Mouse (Mus musculus) hindbrain, embryonic 12.5 days (tissue): Measurements from ENCODE around the gene Ank3. TPM values are rescaled to one million over a fixed set of nuclear protein-coding genes. Genes with fewer than 3 reads are reported as not detected.

ENCODE experiments used
- ATAC-seq: fragments of 200-750 bp; cut with Nextera tagmentation; 2 replicates; pipeline ENCODE4 v1.8.0; 2017; ENCODE audit warnings: moderate TSS enrichment; ENCODE audit not compliant: low FRiP score
- H3K27ac ChIP-seq: fragments of 300-500 bp; sonication (generic); 2 replicates; pipeline ENCODE4 v1.5.1; 2016; ENCODE audit warnings: mild to moderate bottlenecking
- H3K27me3 ChIP-seq: fragments of 300-500 bp; sonication (generic); 2 replicates; pipeline ENCODE4 v1.6.1; 2016; ENCODE audit warnings: mild to moderate bottlenecking
- H3K36me3 ChIP-seq: fragments of 300-500 bp; sonication (generic); 2 replicates; pipeline ENCODE4 v1.6.1; 2016; ENCODE audit warnings: mild to moderate bottlenecking
- H3K4me1 ChIP-seq: fragments of 300-500 bp; sonication (generic); 2 replicates; pipeline ENCODE4 v1.6.1; 2016
- H3K4me2 ChIP-seq: fragments of 300-500 bp; sonication (generic); replicated peaks from 2 replicates; pipeline ENCODE4 v1.6.1; 2016; ENCODE audit warnings: mild to moderate bottlenecking
- H3K4me3 ChIP-seq: fragments of 300-500 bp; sonication (generic); 2 replicates; pipeline ENCODE4 v1.5.1; 2016; ENCODE audit warnings: mild to moderate bottlenecking
- H3K9ac ChIP-seq: fragments of 300-500 bp; sonication (generic); 2 replicates; pipeline ENCODE4 v1.6.1; 2016; ENCODE audit warnings: mild to moderate bottlenecking, moderate library complexity
- H3K9me3 ChIP-seq: fragments of 300-500 bp; sonication (generic); replicated peaks from 2 replicates; pipeline ENCODE4 v1.6.1; 2016; ENCODE audit warnings: mild to moderate bottlenecking
- WGBS: fragments of 180-500 bp; shearing (Covaris S2); methylation state at CpG from one replicate; pipeline ENCODE4 v1.1.7; 2016; 5-methylcytosine and 5-hydroxymethylcytosine counted together
- polyA plus RNA-seq: library from polyadenylated mRNA; unstranded; fragments of >200 nt; fragmentation: Nextera tagmentation; extraction: Ambion mirVana; gene quantifications from 2 replicates; pipeline ENCODE4 v1.2.1, GENCODE M21; 2016

The Ank3 gene
- polyA plus RNA-seq, 1 experiment from 2014 or later, result 91.0 TPM

DNA sequence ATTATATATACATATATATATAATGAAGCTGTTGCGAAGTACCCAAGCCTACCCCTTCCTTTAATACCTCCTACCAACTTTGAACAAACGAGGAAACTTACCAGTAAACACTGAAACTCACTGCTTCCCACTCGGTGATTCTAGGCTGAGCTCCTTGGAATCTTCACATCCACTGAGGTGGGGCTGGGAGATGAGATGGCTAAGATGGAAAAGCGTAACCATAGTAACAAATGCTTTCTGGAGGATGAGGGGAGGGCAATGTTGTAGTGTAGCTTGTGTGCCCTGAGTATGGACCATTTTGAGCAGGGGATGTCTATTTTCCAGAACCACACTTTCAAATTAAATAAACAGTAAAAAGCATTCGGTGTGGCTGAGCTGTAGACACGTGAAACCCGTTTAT lies 364.4 kb downstream of the Ank3 start:
- Histone ChIP-seq H3K27me3 (no peaks in the 10 kb centered on the region), H3K9ac (no peak overlapping the region), H3K4me1 (peaks cover 28% of the 10 kb centered on the region), H3K9me3 (no peaks in the 10 kb centered on the region), H3K36me3 (no peaks in the 10 kb centered on the region), H3K4me3 (no peak overlapping the region), H3K27ac (no peak overlapping the region), H3K4me2 (no peak overlapping the region)
- WGBS, result 80% methylated on average over 7 of the region's 7 CpGs
- no peak for ATAC-seq

DNA sequence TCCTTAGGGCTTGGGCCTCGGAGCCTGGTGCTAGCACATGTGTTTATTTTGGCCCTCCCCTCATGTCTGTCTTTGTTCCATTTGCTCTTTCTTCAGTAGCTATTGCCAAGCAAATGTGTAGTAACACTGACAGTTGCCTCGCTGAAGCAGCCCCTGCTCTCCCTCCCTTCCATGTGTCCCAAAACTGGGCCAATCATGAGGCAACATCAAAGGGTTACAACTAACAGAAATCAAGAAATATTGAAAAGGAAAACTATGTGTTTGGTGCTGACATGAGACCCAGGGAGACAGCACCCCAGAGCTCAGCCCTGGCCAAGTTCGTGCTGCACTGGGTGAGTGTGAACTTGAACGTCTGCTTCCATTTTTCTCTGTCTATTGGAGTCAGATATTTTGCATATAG lies 365.8 kb downstream of the Ank3 start:
- Histone ChIP-seq H3K4me1 (peaks cover 27% of the 10 kb centered on the region), H3K4me3 (no peak overlapping the region), H3K27ac (peak overlapping the region; percentile 79), H3K36me3 (no peaks in the 10 kb centered on the region), H3K9me3 (no peaks in the 10 kb centered on the region), H3K9ac (no peak overlapping the region), H3K27me3 (no peaks in the 10 kb centered on the region), H3K4me2 (no peak overlapping the region)
- no peak for ATAC-seq
- WGBS, result 50% methylated on average over 4 of the region's 4 CpGs

DNA sequence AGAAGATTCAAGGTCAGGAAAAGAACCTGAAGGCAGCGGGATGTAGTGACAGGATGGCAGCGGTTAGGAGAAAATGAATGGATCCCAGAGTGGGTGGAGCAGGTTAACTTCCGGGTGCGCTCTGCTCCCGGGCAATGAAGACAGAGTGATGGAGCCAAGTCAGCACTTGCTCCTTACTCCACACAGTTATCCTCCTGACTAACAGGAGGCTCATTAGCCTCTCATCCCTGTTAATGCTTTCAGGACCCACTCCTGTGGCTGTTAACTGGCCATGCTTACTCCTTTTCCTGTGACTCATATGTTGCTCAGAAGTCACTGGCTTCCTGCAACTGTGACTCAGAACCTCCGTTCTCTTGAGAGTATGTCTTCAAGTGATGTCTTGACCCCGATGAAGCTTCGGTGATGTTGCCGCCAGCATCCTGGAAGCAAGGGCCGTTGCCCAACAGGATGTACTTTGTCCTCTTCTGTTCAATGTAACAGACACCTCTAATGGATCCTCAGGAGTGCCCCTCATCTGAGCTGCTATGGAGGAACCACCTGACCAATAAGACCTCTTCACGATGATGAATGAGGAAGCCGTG lies 378.6 kb downstream of the Ank3 start:
- Histone ChIP-seq H3K27me3 (no peaks in the 10 kb centered on the region), H3K27ac (no peak overlapping the region), H3K4me1 (peaks cover 5% of the 10 kb centered on the region; the same call in 1 of the 2 replicates), H3K4me3 (no peak overlapping the region), H3K9me3 (no peaks in the 10 kb centered on the region), H3K9ac (no peak overlapping the region), H3K36me3 (no peaks in the 10 kb centered on the region), H3K4me2 (no peak overlapping the region)
- 89% methylated on average over 12 of the region's 12 CpGs for WGBS
- no peak for ATAC-seq

DNA sequence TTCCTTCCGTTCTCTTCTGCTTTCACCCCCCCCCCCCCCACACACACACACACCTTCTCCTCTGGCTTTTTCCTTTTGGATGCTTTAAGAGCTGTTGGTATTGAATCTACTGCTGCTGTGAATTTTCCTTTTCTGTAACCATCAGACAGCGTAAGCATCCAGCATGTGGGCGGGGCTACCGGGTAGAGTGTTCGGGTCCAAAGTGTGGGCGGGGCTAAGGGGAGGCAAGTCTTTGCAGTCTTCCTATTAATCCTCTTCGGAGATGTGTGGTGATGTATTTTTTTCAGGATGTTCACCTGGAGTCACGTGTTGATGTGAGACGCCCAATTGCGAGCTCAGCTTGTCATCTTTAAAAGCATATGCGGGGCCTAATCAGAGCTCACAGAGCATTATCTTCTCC lies 379.2 kb downstream of the Ank3 start:
- no peak overlapping the region for H3K9ac ChIP-seq
- WGBS, result 82% methylated on average over 11 of the region's 11 CpGs
- no peak overlapping the region for H3K27ac ChIP-seq
- no peaks in the 10 kb centered on the region for H3K36me3 ChIP-seq
- no peak for ATAC-seq
- no peak overlapping the region for H3K4me3 ChIP-seq
- no peaks in the 10 kb centered on the region for H3K9me3 ChIP-seq
- no peak overlapping the region for H3K4me2 ChIP-seq
- peaks cover 5% of the 10 kb centered on the region; the same call in 1 of the 2 replicates for H3K4me1 ChIP-seq
- no peaks in the 10 kb centered on the region for H3K27me3 ChIP-seq

DNA sequence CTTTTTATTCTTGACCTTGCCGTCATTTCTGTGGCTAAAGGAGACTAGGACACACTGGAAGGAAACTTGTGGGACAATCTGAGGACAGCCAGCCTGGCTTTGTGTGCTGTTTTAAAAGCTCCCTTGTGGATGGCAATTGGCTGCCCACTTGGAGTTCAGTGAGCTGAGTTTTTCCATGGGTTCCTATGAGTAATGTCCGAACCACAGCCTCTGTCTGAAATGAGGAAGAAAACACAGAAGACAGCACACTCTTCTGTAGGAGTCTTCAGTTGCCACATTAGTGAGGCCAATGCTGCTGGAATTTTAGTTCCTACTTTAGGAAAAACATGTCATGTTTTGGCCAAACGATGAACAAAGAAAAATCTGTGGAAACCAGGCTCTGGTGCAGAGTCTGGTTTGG lies 380.7 kb downstream of the Ank3 start:
- Histone ChIP-seq H3K9me3 (no peaks in the 10 kb centered on the region), H3K4me1 (peaks cover 5% of the 10 kb centered on the region; the same call in 1 of the 2 replicates), H3K27me3 (no peaks in the 10 kb centered on the region), H3K36me3 (no peaks in the 10 kb centered on the region), H3K9ac (no peak overlapping the region), H3K4me2 (no peak overlapping the region), H3K4me3 (no peak overlapping the region), H3K27ac (no peak overlapping the region)
- no peak for ATAC-seq
- 85% methylated on average over 3 of the region's 3 CpGs for WGBS

DNA sequence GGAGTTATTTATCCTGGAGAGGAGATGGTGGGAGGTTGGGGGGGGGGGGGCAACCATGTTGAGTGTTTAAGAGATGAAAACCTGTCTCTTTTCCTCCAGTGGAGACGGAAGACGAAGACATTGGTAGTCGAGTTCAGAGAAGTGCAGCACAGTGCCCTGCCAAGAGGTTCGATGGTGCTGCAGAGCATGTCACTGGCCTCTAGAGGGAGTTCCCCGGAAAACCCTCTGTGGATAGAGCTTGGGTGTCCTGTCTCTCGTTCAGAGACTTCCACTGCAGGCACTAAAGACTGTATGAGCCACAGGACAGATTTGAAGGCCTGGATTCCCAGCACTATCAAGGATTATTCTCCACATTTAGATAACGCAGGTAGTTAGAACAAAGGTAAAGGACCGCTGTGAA lies 382.9 kb downstream of the Ank3 start:
- Histone ChIP-seq H3K27me3 (no peaks in the 10 kb centered on the region), H3K36me3 (no peaks in the 10 kb centered on the region), H3K27ac (no peak overlapping the region), H3K9ac (no peak overlapping the region), H3K9me3 (no peaks in the 10 kb centered on the region), H3K4me3 (no peak overlapping the region), H3K4me1 (peaks cover 19% of the 10 kb centered on the region), H3K4me2 (0 out of 2 replicates have a peak overlapping the region, but pooled peaks have one; percentile 8)
- 20% methylated on average over 8 of the region's 8 CpGs for WGBS
- ATAC-seq, result peak; percentile 30; the same call in 1 of the 2 replicates

DNA sequence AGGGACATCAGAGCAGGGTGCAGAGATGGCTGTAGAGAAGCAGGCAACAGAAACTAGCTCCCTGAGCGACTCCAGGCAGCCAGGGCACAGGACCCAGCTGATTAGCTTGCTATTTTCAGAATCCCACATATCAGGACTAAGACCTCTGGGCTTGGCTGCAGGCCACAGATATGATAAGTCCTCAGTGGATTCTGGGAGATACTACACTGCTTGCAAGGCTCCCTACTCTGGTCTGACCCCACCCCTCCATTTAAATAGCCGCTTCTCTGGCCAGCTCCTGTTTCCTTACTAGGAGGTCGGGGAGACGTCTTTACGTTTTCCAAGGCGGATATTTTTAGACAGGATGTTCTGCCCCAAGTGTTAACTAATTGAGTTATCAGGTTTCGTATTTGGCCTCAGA lies 386.7 kb downstream of the Ank3 start:
- Histone ChIP-seq H3K27ac (no peak overlapping the region), H3K27me3 (no peaks in the 10 kb centered on the region), H3K4me1 (peaks cover 31% of the 10 kb centered on the region), H3K9me3 (no peaks in the 10 kb centered on the region), H3K4me2 (no peak overlapping the region), H3K36me3 (no peaks in the 10 kb centered on the region), H3K9ac (no peak overlapping the region), H3K4me3 (no peak overlapping the region)
- 52% methylated on average over 7 of the region's 7 CpGs for WGBS
- no peak for ATAC-seq

DNA sequence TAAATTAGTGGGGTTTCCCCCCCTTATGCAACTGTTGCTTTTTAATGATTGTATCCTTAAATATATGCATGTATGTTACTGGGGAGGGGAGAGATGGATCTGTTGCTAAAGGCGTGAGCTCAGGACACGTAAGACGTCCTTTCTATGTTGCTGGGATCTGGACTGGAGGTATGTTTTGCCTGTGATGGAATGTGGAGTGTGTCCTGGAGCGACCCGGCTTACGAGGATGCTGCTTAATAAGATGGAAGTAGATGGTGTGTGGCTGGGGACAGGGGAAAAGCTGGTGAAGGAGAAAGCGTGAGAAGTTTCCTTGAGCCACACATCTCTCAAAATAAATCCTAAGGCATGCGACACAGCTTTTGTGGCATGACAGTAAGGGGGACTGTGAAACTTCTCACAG lies 387.1 kb downstream of the Ank3 start:
- Histone ChIP-seq H3K27ac (no peak overlapping the region), H3K4me3 (no peak overlapping the region), H3K9me3 (no peaks in the 10 kb centered on the region), H3K36me3 (no peaks in the 10 kb centered on the region), H3K27me3 (no peaks in the 10 kb centered on the region), H3K4me2 (no peak overlapping the region), H3K4me1 (peaks cover 31% of the 10 kb centered on the region), H3K9ac (no peak overlapping the region)
- 86% methylated on average over 8 of the region's 8 CpGs for WGBS
- no peak for ATAC-seq

DNA sequence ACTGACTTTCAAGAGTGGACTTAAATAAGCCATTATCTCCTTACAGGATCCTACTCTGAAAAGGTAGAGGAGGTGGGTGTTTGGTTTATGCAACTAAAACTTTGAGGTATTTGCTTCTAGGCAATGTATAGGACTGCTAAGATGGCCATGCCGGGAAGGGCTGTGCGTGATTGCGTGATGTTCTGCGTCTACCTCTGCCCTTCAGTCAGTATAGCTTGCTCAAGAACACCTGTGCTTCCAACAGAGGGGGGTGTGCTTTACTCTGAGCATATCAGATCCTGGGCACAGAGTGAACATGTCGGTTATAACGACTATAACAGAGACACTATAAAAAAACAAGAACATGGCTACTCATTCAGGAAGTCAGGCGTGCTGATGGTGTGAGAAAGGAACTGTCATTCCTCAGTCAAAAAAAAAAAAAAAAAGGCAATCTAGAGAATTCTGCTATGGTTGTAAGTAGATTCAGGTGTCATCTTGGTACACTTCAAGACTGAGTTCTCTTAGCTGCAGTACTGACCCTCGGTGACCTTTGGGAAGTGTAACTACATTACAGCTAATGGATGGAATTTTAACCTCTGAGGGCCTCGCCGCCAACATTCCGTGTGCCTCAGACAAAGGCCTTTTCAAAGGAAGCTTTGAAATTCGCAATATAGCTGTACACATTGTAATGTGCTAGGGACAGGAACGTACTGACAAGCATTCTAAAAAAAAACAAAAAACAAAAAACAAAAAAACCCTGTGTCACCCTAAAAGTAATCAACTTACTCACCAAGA lies 387.8 kb downstream of the Ank3 start:
- Histone ChIP-seq H3K4me2 (no peak overlapping the region), H3K9ac (no peak overlapping the region), H3K9me3 (no peaks in the 10 kb centered on the region), H3K4me1 (peaks cover 30% of the 10 kb centered on the region), H3K27ac (no peak overlapping the region), H3K4me3 (no peak overlapping the region), H3K36me3 (no peaks in the 10 kb centered on the region), H3K27me3 (no peaks in the 10 kb centered on the region)
- 53% methylated on average over 13 of the region's 13 CpGs for WGBS
- ATAC-seq, result no peak

DNA sequence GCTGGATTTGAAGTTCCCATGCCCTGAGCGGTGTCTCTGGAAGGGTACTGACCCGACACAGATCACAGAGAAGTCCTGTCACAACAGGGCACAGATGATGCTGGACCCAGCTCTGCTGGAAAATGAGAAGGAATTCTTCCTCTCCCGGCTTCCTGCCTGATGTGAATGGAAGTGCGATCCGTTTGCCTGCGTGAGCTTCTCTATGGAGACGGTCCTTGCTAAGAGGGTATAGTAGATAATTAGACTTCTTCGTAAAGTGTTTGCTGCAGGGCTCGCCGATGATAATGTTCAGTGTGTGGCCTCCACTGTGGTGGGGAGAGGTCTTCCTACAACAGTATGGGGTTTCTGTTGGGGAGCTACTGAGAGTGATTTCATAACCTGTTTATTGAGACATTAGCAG lies 388.8 kb downstream of the Ank3 start:
- Histone ChIP-seq H3K9me3 (no peaks in the 10 kb centered on the region), H3K4me3 (no peak overlapping the region), H3K36me3 (no peaks in the 10 kb centered on the region), H3K9ac (no peak overlapping the region), H3K27ac (no peak overlapping the region), H3K4me2 (no peak overlapping the region; the same call in 1 of the 2 replicates), H3K4me1 (peaks cover 26% of the 10 kb centered on the region), H3K27me3 (no peaks in the 10 kb centered on the region)
- ATAC-seq, result no peak
- 53% methylated on average over 10 of the region's 10 CpGs for WGBS

DNA sequence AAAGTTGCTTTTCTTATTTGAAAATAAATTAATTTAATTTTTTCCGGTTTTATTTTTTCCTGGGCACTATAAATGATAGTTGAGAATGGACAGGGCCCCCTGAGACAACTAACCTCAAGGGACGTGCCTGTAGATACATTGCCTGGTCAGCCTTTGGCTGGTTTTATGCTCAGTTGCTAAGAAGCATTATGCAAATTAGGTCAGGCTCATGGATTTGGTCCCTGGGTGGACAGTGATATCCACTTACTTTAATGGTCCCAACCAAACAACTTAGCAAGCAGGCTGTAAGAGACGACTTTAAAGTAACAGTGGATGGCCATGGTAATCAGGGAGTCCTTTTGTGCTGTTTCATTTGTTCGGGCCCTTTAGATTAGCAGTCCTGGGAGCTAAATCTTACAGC lies 392.0 kb downstream of the Ank3 start:
- Histone ChIP-seq H3K36me3 (no peaks in the 10 kb centered on the region), H3K27ac (no peak overlapping the region), H3K27me3 (no peaks in the 10 kb centered on the region), H3K4me2 (no peak overlapping the region), H3K9me3 (0 out of 2 replicates have a peak, but pooled peaks cover 5% of the 10 kb centered on the region), H3K9ac (no peak overlapping the region), H3K4me1 (peaks cover 20% of the 10 kb centered on the region), H3K4me3 (no peak overlapping the region)
- whole genome bisulfite sequencing, result 70% methylated on average over 4 of the region's 4 CpGs
- ATAC-seq, result no peak

DNA sequence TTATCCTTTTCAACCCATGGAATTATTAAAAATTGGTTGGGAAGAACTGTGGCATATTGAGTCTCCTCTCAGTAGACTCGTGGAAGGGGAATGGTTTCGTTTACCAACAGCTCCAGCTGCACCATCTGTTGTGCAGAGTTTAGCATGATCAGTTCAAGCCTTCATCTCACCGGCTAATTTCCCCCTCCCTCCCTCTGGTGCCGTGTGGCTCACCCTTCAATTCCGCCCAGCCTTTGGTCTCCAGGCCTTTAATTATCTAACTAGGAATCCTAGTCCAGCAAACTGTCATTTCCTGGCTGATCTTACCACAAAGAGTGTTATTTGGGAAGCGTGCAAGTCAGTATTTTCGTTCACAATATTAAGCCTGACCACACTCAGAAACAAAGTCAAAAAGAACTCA lies 393.4 kb downstream of the Ank3 start:
- no peak overlapping the region for H3K9ac ChIP-seq
- WGBS, result 62% methylated on average over 7 of the region's 7 CpGs
- H3K27me3 ChIP-seq, result no peaks in the 10 kb centered on the region
- H3K9me3 ChIP-seq, result 0 out of 2 replicates have a peak, but pooled peaks cover 5% of the 10 kb centered on the region
- no peak overlapping the region for H3K4me3 ChIP-seq
- H3K4me1 ChIP-seq, result peaks cover 11% of the 10 kb centered on the region
- no peak overlapping the region for H3K4me2 ChIP-seq
- no peaks in the 10 kb centered on the region for H3K36me3 ChIP-seq
- ATAC-seq, result no peak
- no peak overlapping the region for H3K27ac ChIP-seq

DNA sequence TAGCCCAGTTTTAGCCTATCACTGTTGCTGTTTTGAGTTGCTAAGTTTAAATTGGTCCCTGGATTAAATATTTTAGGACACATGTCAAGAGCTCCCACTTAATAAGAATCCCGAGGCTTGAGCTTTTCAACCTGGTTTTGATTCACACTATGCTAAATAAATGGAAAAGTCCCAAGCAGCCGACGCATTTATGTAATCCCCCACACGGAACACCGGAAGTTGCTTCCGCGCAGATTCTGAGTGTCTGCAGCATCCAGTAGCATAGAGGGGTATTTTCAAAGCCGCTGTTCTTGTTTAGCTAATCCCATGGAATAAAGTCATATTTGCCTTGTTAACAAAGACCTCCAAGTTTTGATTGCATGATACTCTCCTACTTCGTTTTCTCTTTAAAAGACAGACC lies 393.8 kb downstream of the Ank3 start:
- no peaks in the 10 kb centered on the region for H3K36me3 ChIP-seq
- H3K4me2 ChIP-seq, result no peak overlapping the region
- H3K27ac ChIP-seq, result no peak overlapping the region
- H3K4me3 ChIP-seq, result no peak overlapping the region
- H3K27me3 ChIP-seq, result no peaks in the 10 kb centered on the region
- H3K4me1 ChIP-seq, result peaks cover 8% of the 10 kb centered on the region
- H3K9me3 ChIP-seq, result 0 out of 2 replicates have a peak, but pooled peaks cover 5% of the 10 kb centered on the region
- ATAC-seq, result no peak
- no peak overlapping the region for H3K9ac ChIP-seq
- WGBS, result 88% methylated on average over 9 of the region's 9 CpGs
